Mouse (Mus musculus) lung, adult 2 months (tissue): Measurements from ENCODE around the gene Ankrd28. TPM values are rescaled to one million over a fixed set of nuclear protein-coding genes. Genes with fewer than 3 reads are reported as not detected.

Source experiments
- DNase-seq: peaks from one replicate; pipeline ENCODE4 v3.0.0; 2022
- H3K4me1 ChIP-seq: fragments of 200-500 bp; 2 replicates; pipeline ENCODE4 v1.6.1; 2011; ENCODE audit warnings: low read length; ENCODE audit not compliant: control insufficient read depth, insufficient read depth
- H3K4me3 ChIP-seq: fragments of 200-500 bp; replicated peaks from 2 replicates; pipeline ENCODE3; 2011; ENCODE audit warnings: low read depth, mild to moderate bottlenecking, control low read depth, low read length; ENCODE audit errors: extremely low read depth
- CTCF ChIP-seq: fragments of 200-500 bp; IDR thresholded peaks from 2 replicates; pipeline ENCODE4 v1.5.1; 2011; ENCODE audit warnings: mild to moderate bottlenecking, low read length, control low read depth; ENCODE audit not compliant: insufficient read depth
- POLR2A ChIP-seq: fragments of 200-500 bp; IDR thresholded peaks from 2 replicates; pipeline ENCODE4 v1.6.1; 2011; ENCODE audit warnings: low read depth, mild to moderate bottlenecking, control low read depth, low read length, borderline replicate concordance; ENCODE audit errors: extremely low read depth
- WGBS: fragments of 180-500 bp; shearing (Covaris S2); methylation state at CpG from one replicate; pipeline ENCODE4 v1.1.7; 2018; 5-methylcytosine and 5-hydroxymethylcytosine counted together
- polyA plus RNA-seq: library from polyadenylated mRNA; depleted of rRNA; stranded (reverse); fragments of >200 nt; gene quantifications from 2 replicates; pipeline ENCODE4 v1.2.3, GENCODE M21; 2012

Ankrd28 gene
- polyA plus RNA-seq, 1 experiment: 7.2 TPM

- Histone ChIP-seq H3K4me1 (no peaks in the 10 kb centered on the region), H3K4me3 (no peak overlapping the region)
- 71% methylated on average over 9 of the region's 9 CpGs for WGBS
- no peak for TF ChIP-seq CTCF
- no peak for TF ChIP-seq POLR2A
- DNase-seq: no peak
These were observed 134.1 kb downstream of the Ankrd28 start for GRCm38 (mm10) chr14:31696206-31696984.

- no peak overlapping the region for H3K4me3 ChIP-seq
- no peak for DNase-seq
- H3K4me1 ChIP-seq: no peaks in the 10 kb centered on the region
- TF ChIP-seq POLR2A: no peak
- TF ChIP-seq CTCF: no peak
- WGBS: 90% methylated on average over 6 of the region's 6 CpGs
These were observed 137.9 kb downstream of the Ankrd28 start for GRCm38 (mm10) chr14:31692536-31692935.

- TF ChIP-seq CTCF (no peak), POLR2A (no peak)
- 85% methylated on average over 1 of the region's 1 CpGs for WGBS
- H3K4me1 ChIP-seq: no peaks in the 10 kb centered on the region
These were observed 144.2 kb downstream of the Ankrd28 start for GRCm38 (mm10) chr14:31686231-31686630.

GRCm38 (mm10) chr14:31685680-31686079, 144.8 kb downstream of the Ankrd28 start:
- Histone ChIP-seq H3K4me1 (no peaks in the 10 kb centered on the region), H3K4me3 (no peak overlapping the region)
- WGBS: 79% methylated on average over 10 of the region's 10 CpGs
- TF ChIP-seq POLR2A (no peak), CTCF (no peak)
- DNase-seq: no peak

More at GRCm38 (mm10) chr14:31686231-31686630, 144.2 kb downstream of the Ankrd28 start:
- DNase-seq: no peak
- no peak overlapping the region for H3K4me3 ChIP-seq

- H3K4me1 ChIP-seq: no peaks in the 10 kb centered on the region
- no peak overlapping the region for H3K4me3 ChIP-seq
- TF ChIP-seq POLR2A (no peak), CTCF (no peak)
- DNase-seq: no peak
- WGBS: 46% methylated on average over 7 of the region's 7 CpGs
These were observed 146.0 kb downstream of the Ankrd28 start for GRCm38 (mm10) chr14:31684343-31685040.

- Histone ChIP-seq H3K4me1 (no peaks in the 10 kb centered on the region), H3K4me3 (no peak overlapping the region)
- DNase-seq: no peak
- TF ChIP-seq CTCF (no peak), POLR2A (no peak)
- 88% methylated on average over 2 of the region's 2 CpGs for WGBS
These were observed 146.8 kb downstream of the Ankrd28 start for GRCm38 (mm10) chr14:31683610-31684009.

- TF ChIP-seq POLR2A (no peak), CTCF (no peak)
- Histone ChIP-seq H3K4me1 (no peaks in the 10 kb centered on the region), H3K4me3 (no peak overlapping the region)
- no peak for DNase-seq
- 41% methylated on average over 5 of the region's 5 CpGs for WGBS
These were observed 148.4 kb downstream of the Ankrd28 start for GRCm38 (mm10) chr14:31681931-31682555.

- 82% methylated on average over 9 of the region's 9 CpGs for WGBS
These were observed 149.2 kb downstream of the Ankrd28 start for GRCm38 (mm10) chr14:31681291-31681690.

GRCm38 (mm10) chr14:31680656-31681055, 149.8 kb downstream of the Ankrd28 start:
- no peak for TF ChIP-seq POLR2A
- H3K4me1 ChIP-seq: no peaks in the 10 kb centered on the region
- no peak for DNase-seq
- H3K4me3 ChIP-seq: no peak overlapping the region
- WGBS: 89% methylated on average over 3 of the region's 3 CpGs

More at GRCm38 (mm10) chr14:31681291-31681690, 149.2 kb downstream of the Ankrd28 start:
- no peak overlapping the region for H3K4me3 ChIP-seq
- no peaks in the 10 kb centered on the region for H3K4me1 ChIP-seq
- TF ChIP-seq CTCF: no peak
- TF ChIP-seq POLR2A: no peak
- no peak for DNase-seq

- no peak for DNase-seq
- no peak overlapping the region for H3K4me3 ChIP-seq
- TF ChIP-seq POLR2A (no peak), CTCF (no peak)
- WGBS: 71% methylated on average over 10 of the region's 10 CpGs
- H3K4me1 ChIP-seq: peaks cover 17% of the 10 kb centered on the region
These were observed 158.7 kb downstream of the Ankrd28 start for GRCm38 (mm10) chr14:31671635-31672320.
